Mouse (Mus musculus): Measurements from ENCODE around the gene Raver1. TPM values are rescaled to one million over a fixed set of nuclear protein-coding genes. Genes with fewer than 3 reads are reported as not detected.
A peak's percentile ranks its signal among the peaks of the same experiment; 100 is the strongest.
"Not testable (repeated sequence)": the region's sequence is repeated elsewhere in the genome, so short reads cannot be mapped to it uniquely, and the experiment has no call there.

Gene Raver1
- total RNA-seq, 2 experiments from 2014 or later = 28.4 to 34.7 TPM

DNA sequence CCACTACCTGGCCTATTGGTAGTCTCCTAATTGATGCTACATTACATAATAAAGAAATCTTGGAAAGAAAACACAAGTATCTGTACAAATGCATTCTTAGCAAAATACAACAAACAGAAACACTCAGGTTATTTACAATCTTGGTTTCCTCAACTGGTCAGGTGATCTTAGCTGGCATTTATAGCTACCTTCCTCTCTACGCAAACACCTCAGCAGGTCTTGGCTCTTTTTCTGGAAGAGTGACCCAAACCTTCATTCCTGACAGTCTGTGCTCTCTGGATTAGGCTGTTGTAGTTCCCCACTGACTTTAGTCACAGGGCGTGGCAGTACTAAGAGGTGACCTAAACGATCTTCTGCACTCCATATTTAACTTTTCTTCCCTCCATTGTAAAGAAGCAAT, 46.6 kb downstream of the Raver1 start:
- DNase-seq (ENCODE audit: extremely low spot score in 1 of 2, low spot score in 1 of 2) = no peak

DNA sequence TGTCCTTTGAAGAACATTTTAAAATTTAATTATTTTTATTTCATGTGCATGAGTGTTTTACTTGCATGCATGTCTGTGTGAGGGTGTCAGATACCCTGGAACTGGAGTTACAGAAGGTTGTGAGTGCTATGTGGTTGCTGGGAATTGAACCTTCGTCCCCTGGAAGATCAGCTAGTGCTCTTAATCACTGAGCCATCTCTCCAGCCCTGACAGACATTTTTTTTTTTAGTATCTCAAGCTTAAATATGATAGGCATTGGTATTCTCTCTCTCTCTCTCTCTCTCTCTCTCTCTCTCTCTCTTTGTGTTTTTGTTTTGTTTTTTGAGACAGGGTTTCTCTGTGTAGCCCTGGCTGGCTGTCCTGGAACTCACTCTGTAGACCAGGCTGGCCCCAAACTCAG, 47.0 kb downstream of the Raver1 start:
- not testable (repeated sequence) for DNase-seq (ENCODE audit: extremely low spot score in 1 of 2, low spot score in 1 of 2)

DNA sequence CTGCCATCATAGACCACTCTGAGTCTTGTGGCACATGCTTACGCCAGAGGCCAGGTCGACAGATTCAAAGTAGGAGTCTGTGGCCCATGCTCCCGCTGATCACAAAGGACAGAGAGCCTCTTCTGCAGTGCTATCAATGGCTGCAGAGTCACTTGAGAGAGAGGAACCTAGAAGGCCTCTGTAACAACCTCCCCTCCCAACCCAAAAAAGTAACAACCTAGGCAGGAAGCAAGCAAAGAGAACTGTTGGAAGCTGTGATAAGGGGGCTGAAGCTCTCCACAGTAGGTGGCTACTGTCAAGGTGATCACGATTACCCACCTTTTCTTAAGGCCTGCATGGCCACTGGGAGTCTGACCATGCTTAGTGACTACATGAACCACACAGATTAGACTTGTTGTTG, 48.2 kb downstream of the Raver1 start:
- DNase-seq (ENCODE audit: extremely low spot score in 1 of 2, low spot score in 1 of 2) = no peak

DNA sequence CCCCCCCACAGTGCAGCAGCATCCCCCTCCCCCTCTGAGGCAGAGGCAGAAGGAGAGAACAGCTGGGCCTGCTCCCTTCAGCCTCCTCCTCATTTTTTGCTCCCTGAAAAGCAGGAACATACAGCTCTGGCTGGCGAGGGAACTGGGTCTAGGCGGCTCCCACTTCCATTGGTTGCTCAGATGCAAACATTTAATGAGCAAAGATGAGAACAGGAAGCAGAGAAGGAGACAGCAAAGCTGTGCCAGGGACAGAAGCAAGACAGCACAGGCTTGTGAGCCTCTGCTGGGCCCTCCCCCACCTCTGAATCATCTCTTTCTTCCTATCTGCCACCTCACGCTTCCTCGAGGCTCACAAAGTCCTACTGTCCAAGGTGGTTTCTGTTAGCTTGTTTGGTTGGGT, 50.5 kb downstream of the Raver1 start:
- peak; percentile 35 to 45 for DNase-seq (ENCODE audit: extremely low spot score in 1 of 2, low spot score in 1 of 2)

DNA sequence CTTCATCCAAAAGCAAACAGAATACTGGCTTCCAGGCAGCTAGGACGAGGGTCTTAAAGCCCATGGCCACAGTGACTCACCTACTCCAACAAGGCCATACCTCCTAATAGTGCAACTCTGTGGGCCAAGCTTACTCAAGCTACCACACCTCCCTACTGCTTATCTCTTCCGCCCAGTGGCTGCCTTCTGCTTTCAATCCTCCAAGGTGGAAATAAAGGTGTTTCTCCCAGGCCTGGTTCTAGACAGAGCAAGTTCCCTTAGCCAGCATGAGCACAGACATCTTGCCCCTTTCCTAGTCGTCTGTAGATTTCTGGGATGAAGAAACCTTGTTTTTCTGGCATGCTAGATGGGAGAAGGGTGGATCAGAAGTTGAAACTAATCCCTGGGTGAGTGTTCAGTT, 52.0 kb downstream of the Raver1 start:
- DNase-seq (ENCODE audit: extremely low spot score in 1 of 2, low spot score in 1 of 2) = no peak

GRCm38 (mm10) chr9:21037481-21037891, 54.3 kb downstream of the Raver1 start:
- peak; percentile 44 to 51 for DNase-seq (ENCODE audit: extremely low spot score in 1 of 2, low spot score in 1 of 2)

GRCm38 (mm10) chr9:21036666-21037065, 55.1 kb downstream of the Raver1 start:
- peak; percentile 22 to 40 for DNase-seq (ENCODE audit: extremely low spot score in 1 of 2, low spot score in 1 of 2)

- no peak for DNase-seq (ENCODE audit: extremely low spot score in 1 of 2, low spot score in 1 of 2)
Observed at GRCm38 (mm10) chr9:21036161-21036560, 55.6 kb downstream of the Raver1 start.

DNA sequence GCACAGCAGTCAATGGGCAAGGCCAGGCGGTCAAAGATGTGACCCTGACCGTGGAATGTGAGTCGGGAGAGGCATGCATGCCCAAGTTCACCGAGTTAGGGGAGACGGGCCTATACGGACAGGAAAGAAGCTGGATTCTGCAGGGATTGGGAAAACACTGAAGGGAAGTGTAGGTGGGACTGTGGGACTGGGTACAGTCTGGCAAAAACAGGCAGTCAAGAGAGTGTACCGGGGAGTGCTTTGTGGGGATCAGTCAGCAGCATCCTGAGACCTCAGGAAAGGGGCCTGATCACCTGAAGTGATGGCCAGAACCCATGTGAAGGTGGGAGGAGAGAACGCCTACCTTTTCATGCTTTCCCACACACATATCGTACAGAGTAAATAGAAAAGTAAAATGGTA, 56.2 kb downstream of the Raver1 start:
- no peak for DNase-seq (ENCODE audit: extremely low spot score in 1 of 2, low spot score in 1 of 2)

GRCm38 (mm10) chr9:21034481-21035085, 57.2 kb downstream of the Raver1 start:
- DNase-seq (ENCODE audit: extremely low spot score in 1 of 2, low spot score in 1 of 2) = peak in 1 of 2 experiments; percentile 16

DNA sequence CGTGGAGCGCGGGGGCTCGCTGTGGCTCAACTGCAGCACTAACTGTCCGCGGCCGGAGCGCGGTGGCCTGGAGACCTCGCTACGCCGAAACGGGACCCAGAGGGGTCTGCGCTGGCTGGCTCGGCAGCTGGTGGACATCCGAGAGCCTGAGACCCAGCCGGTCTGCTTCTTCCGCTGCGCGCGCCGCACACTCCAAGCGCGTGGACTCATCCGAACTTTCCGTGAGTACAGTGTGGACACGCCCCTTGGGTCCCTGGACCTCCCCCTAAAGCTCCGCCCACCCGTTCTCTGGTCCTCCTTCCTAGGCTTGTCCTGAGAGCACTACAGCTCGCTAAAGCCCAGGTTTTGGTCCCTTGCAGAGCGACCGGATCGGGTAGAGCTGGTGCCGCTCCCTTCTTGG, 58.7 kb downstream of the Raver1 start:
- DNase-seq (ENCODE audit: extremely low spot score in 1 of 2, low spot score in 1 of 2) = peak; percentile 33 to 54

DNA sequence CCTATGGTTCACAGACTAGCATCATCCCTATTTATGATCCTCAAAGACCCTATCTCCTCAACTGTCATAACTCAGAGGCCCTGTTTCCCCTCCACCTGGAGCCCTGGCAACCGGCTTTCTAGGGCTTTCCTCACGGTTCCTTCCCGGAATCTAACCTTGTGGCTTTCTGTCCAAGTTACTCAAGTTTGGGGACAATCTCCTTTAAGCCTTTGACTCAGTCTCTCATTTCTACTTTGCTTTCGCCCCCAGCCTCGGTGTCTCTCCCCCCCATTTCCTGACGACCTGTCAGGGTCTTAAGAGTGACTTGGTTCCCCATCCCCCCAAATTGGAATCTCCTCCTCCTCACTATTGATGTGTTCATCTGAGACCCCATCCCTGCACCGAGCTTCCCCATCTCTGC, 59.3 kb downstream of the Raver1 start:
- no peak for DNase-seq (ENCODE audit: extremely low spot score in 1 of 2, low spot score in 1 of 2)

DNA sequence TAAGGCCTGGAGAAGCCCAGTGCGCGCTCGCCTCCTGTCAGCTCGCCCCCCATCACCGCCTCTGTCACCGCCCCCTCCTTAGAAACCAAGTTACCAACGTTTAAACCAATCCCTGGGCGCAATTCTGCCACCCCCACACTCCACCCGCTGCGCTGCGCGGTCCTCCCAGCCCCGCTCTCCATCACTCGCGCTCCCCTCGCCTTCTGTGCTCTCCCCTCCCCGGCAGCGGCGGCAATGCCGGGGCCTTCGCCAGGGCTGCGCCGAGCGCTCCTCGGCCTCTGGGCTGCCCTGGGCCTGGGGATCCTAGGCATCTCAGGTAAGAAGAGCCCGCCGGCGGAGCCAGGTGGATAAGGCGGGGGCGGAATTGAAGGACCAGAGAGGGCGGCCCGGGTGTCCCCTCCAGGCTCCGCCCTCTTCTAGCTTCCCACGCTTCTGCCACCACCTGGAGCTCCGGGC, 59.9 kb downstream of the Raver1 start, which contains the start of gene Icam5:
Icam5 (plus strand) TSS at position 178 of the 456 bp plus-strand sequence.
- peak in 1 of 2 experiments; percentile 63 for DNase-seq (ENCODE audit: extremely low spot score in 1 of 2, low spot score in 1 of 2)

DNA sequence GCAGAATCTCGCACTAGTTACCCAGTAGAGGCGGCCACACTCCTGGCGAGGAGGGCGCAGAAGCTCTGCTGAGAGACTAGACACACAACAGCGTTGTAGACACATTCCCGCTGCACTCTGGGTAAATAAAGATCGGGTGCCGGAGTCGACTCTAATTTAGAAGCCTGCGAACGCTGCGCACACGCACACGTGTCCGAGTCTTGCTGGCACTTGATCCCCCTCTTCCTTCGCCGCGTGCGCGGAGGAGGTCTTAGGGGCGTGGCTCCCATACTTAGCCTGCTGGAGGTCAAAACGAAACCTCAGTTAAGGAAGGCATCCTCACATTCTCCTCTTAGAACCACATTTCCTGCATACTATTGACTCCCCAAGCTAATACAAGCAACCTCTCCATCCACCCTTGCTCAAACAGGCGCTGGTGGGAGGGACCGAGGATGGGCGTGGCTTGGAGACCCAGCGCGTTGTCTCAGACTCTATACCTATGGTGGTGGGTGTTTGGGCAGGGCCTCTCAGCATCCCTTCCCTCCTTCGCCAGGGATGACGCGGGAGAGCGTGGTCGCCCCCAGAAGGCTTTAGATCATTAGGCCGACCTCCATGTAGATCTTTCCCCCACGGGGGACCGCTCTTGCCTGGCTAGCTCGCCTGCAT, 60.4 kb downstream of the Raver1 start:
- DNase-seq (ENCODE audit: extremely low spot score in 1 of 2, low spot score in 1 of 2) = peak; percentile 52 to 78

GRCm38 (mm10) chr9:21030781-21031250, 61.0 kb downstream of the Raver1 start:
- DNase-seq (ENCODE audit: extremely low spot score in 1 of 2, low spot score in 1 of 2) = peak; percentile 50 to 73

- no peak for DNase-seq (ENCODE audit: extremely low spot score in 1 of 2, low spot score in 1 of 2)
Observed at GRCm38 (mm10) chr9:21030055-21030600, 61.7 kb downstream of the Raver1 start.

GRCm38 (mm10) chr9:21029291-21030054, 62.3 kb downstream of the Raver1 start, which contains the start of gene Icam4:
Gene Icam4 (plus strand): TSS chr9:21029373.
- peak; percentile 59 to 78 for DNase-seq (ENCODE audit: extremely low spot score in 1 of 2, low spot score in 1 of 2)

- DNase-seq (ENCODE audit: extremely low spot score in 1 of 2, low spot score in 1 of 2) = no peak
Observed at GRCm38 (mm10) chr9:21028560-21029110, 63.2 kb downstream of the Raver1 start.

GRCm38 (mm10) chr9:21027774-21028290, 64.0 kb downstream of the Raver1 start:
- DNase-seq (ENCODE audit: extremely low spot score in 1 of 2, low spot score in 1 of 2) = no peak

- DNase-seq (ENCODE audit: extremely low spot score in 1 of 2, low spot score in 1 of 2) = no peak
Observed at GRCm38 (mm10) chr9:21026849-21027248, 65.0 kb downstream of the Raver1 start.

Data from layer of hippocampus, postnatal 25 days (tissue).